Mouse (Mus musculus) heart, embryonic 15.5 days (tissue): ENCODE measurements at regions not wholly inside any gene's neighbourhood (a gene's known extent, or its start where the extent isn't known, plus 50 kb on each side); places are given as distances from the start of the nearest gene placed in this dataset.
A peak's percentile ranks its signal among the peaks of the same experiment; 100 is the strongest.

Source experiments
- ATAC-seq: fragments of 200-750 bp; cut with Nextera tagmentation; replicated peaks from 2 replicates; pipeline ENCODE4 v1.8.0; 2017; ENCODE audit warnings: low read depth, moderate TSS enrichment; ENCODE audit not compliant: insufficient number of reproducible peaks, insufficient read depth, low FRiP score
- H3K27ac ChIP-seq: fragments of 300-500 bp; sonication (generic); 2 replicates; pipeline ENCODE4 v1.5.1; 2015; ENCODE audit warnings: mild to moderate bottlenecking, inconsistent platforms
- H3K27me3 ChIP-seq: fragments of 300-500 bp; sonication (generic); 2 replicates; pipeline ENCODE4 v1.6.1; 2015; ENCODE audit warnings: inconsistent platforms
- H3K36me3 ChIP-seq: fragments of 300-500 bp; sonication (generic); 2 replicates; pipeline ENCODE4 v1.6.1; 2015; ENCODE audit warnings: mild to moderate bottlenecking, inconsistent platforms
- H3K4me1 ChIP-seq: fragments of 300-500 bp; sonication (generic); replicated peaks from 2 replicates; pipeline ENCODE4 v1.6.1; 2015; ENCODE audit warnings: inconsistent platforms
- H3K4me2 ChIP-seq: fragments of 300-500 bp; sonication (generic); 2 replicates; pipeline ENCODE4 v1.6.1; 2015; ENCODE audit warnings: inconsistent platforms, mild to moderate bottlenecking, moderate library complexity
- H3K4me3 ChIP-seq: fragments of 300-500 bp; sonication (generic); 2 replicates; pipeline ENCODE4 v1.5.1; 2015; ENCODE audit warnings: mild to moderate bottlenecking, inconsistent platforms
- H3K9ac ChIP-seq: fragments of 300-500 bp; sonication (generic); 2 replicates; pipeline ENCODE4 v1.6.1; 2015; ENCODE audit warnings: mild to moderate bottlenecking, inconsistent platforms
- H3K9me3 ChIP-seq: fragments of 300-500 bp; sonication (generic); replicated peaks from 2 replicates; pipeline ENCODE4 v1.6.1; 2016; ENCODE audit warnings: inconsistent platforms
- WGBS: fragments of 180-500 bp; shearing (Covaris S2); methylation state at CpG from one replicate; pipeline ENCODE4 v1.1.7; 2015; ENCODE audit warnings: mixed read lengths; 5-methylcytosine and 5-hydroxymethylcytosine counted together

DNA sequence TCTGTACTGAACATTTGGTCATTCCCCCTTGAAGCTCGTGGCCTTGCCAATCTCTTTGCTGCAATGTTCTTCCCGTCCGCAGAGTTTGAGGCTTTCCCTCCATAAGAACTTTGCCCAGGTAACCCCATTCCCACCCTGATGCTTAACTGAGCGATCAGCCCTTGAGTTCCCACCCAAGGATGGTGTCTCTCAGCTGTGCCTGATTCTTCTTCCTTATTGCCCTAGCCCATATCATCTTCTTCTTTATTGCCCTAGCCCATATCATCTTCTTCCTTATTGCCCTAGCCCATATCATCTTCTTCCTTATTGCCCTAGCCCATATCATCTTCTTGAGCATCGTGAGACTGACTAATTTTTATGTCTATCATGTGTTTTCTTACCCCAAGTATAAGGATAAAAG lies 324.4 kb downstream of the Cbln4 start:
- Histone ChIP-seq H3K27ac (no peak overlapping the region), H3K4me3 (no peak overlapping the region), H3K27me3 (no peaks in the 10 kb centered on the region), H3K4me2 (no peak overlapping the region), H3K9ac (no peak overlapping the region), H3K36me3 (no peaks in the 10 kb centered on the region), H3K4me1 (no peaks in the 10 kb centered on the region), H3K9me3 (no peaks in the 10 kb centered on the region)
- ATAC-seq: no peak
- WGBS: 85% methylated on average over 5 of the region's 5 CpGs

GRCm38 (mm10) chr2:171712816-171713570 lies 330.3 kb downstream of the Cbln4 start:
- Histone ChIP-seq H3K4me2 (no peak overlapping the region), H3K27me3 (no peaks in the 10 kb centered on the region), H3K4me3 (no peak overlapping the region), H3K36me3 (no peaks in the 10 kb centered on the region), H3K4me1 (no peaks in the 10 kb centered on the region), H3K9me3 (no peaks in the 10 kb centered on the region), H3K27ac (no peak overlapping the region), H3K9ac (no peak overlapping the region)
- WGBS: 82% methylated on average over 11 of the region's 11 CpGs
- ATAC-seq: no peak

- Histone ChIP-seq H3K9ac (no peak overlapping the region), H3K4me3 (no peak overlapping the region), H3K36me3 (no peaks in the 10 kb centered on the region), H3K27me3 (no peaks in the 10 kb centered on the region), H3K4me1 (no peaks in the 10 kb centered on the region), H3K27ac (no peak overlapping the region), H3K9me3 (no peaks in the 10 kb centered on the region), H3K4me2 (no peak overlapping the region)
- WGBS: 72% methylated on average over 5 of the region's 5 CpGs
- no peak for ATAC-seq
Observed at GRCm38 (mm10) chr2:171693526-171693925, 349.7 kb downstream of the Cbln4 start.

DNA sequence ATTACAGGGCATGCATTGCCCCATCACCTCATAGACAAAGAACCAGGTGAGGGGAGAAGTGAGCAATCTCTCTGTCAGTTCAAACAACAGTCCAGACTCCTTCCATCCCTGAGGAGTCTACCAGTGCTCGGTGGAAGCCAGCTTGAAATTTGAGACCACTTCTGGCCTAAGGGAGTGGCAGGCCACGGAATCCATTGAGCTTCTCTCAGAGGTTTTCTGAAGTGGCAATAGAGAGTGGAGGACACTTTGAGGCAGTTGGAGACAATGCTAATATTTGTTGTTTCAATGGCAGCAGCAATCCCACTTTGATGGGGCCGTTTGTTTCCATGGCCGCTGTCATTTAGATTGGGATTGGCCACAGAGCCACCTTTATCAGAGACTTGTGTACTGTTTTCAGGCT lies 352.5 kb downstream of the Cbln4 start:
- Histone ChIP-seq H3K4me3 (no peak overlapping the region), H3K4me1 (no peaks in the 10 kb centered on the region), H3K27me3 (no peaks in the 10 kb centered on the region), H3K4me2 (no peak overlapping the region), H3K9ac (no peak overlapping the region), H3K9me3 (no peaks in the 10 kb centered on the region), H3K27ac (no peak overlapping the region), H3K36me3 (no peaks in the 10 kb centered on the region)
- no peak for ATAC-seq
- 38% methylated on average over 4 of the region's 4 CpGs for WGBS

GRCm38 (mm10) chr2:171689102-171689501 lies 354.2 kb downstream of the Cbln4 start:
- no peak overlapping the region for H3K4me3 ChIP-seq
- no peak for ATAC-seq
- H3K36me3 ChIP-seq: no peaks in the 10 kb centered on the region
- H3K4me1 ChIP-seq: no peaks in the 10 kb centered on the region
- 20% methylated on average over 4 of the region's 4 CpGs for WGBS
- H3K4me2 ChIP-seq: no peak overlapping the region
- no peak overlapping the region for H3K27ac ChIP-seq
- no peaks in the 10 kb centered on the region for H3K9me3 ChIP-seq
- no peak overlapping the region for H3K9ac ChIP-seq
- H3K27me3 ChIP-seq: no peaks in the 10 kb centered on the region

GRCm38 (mm10) chr2:171677998-171678397 lies 365.3 kb downstream of the Cbln4 start:
- Histone ChIP-seq H3K9me3 (no peaks in the 10 kb centered on the region; the same call in 1 of the 2 replicates), H3K4me3 (no peak overlapping the region), H3K27me3 (no peaks in the 10 kb centered on the region), H3K9ac (no peak overlapping the region), H3K36me3 (no peaks in the 10 kb centered on the region), H3K4me1 (0 out of 2 replicates have a peak, but pooled peaks cover 3% of the 10 kb centered on the region), H3K27ac (peak overlapping the region; percentile 21; the same call in 1 of the 2 replicates), H3K4me2 (no peak overlapping the region)
- 52% methylated on average over 2 of the region's 2 CpGs for WGBS
- ATAC-seq: 0 out of 2 replicates have a peak, but pooled peaks have one; percentile 31

GRCm38 (mm10) chr2:171677128-171677527 lies 366.1 kb downstream of the Cbln4 start:
- no peaks in the 10 kb centered on the region; the same call in 1 of the 2 replicates for H3K9me3 ChIP-seq
- H3K4me2 ChIP-seq: no peak overlapping the region
- no peak overlapping the region for H3K27ac ChIP-seq
- H3K36me3 ChIP-seq: no peaks in the 10 kb centered on the region
- H3K4me3 ChIP-seq: no peak overlapping the region
- H3K27me3 ChIP-seq: no peaks in the 10 kb centered on the region
- no peak for ATAC-seq
- 0 out of 2 replicates have a peak, but pooled peaks cover 3% of the 10 kb centered on the region for H3K4me1 ChIP-seq
- no peak overlapping the region for H3K9ac ChIP-seq
- WGBS: 75% methylated on average over 7 of the region's 7 CpGs

DNA sequence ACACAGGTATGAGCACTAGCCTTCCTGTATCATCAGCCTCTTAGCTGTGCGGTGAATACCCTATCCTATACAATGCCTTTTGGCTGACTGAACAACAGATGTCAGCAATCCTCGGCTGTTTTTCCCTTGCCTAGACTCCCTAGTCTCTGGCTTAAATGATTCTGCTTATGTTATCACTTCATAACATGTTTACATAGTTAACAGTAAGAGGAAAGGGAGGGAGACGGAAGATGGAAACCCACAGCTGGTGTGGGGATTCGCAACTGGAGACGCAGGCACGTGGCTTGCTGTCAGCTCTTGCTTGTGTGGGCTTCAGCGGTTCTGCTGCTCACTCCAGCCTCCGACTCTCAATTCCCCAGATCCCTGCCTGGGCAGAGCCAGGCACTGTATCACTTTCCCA lies 367.2 kb downstream of the Cbln4 start:
- Histone ChIP-seq H3K9me3 (no peaks in the 10 kb centered on the region; the same call in 1 of the 2 replicates), H3K4me3 (no peak overlapping the region), H3K27ac (no peak overlapping the region), H3K4me1 (0 out of 2 replicates have a peak, but pooled peaks cover 3% of the 10 kb centered on the region), H3K27me3 (no peaks in the 10 kb centered on the region), H3K4me2 (no peak overlapping the region), H3K36me3 (no peaks in the 10 kb centered on the region), H3K9ac (no peak overlapping the region)
- WGBS: 40% methylated on average over 8 of the region's 8 CpGs
- peak; percentile 35; the same call in 1 of the 2 replicates for ATAC-seq

- Histone ChIP-seq H3K9ac (no peak overlapping the region), H3K4me1 (0 out of 2 replicates have a peak, but pooled peaks cover 3% of the 10 kb centered on the region), H3K36me3 (no peaks in the 10 kb centered on the region), H3K4me3 (no peak overlapping the region), H3K27me3 (no peaks in the 10 kb centered on the region), H3K9me3 (no peaks in the 10 kb centered on the region; the same call in 1 of the 2 replicates), H3K4me2 (no peak overlapping the region), H3K27ac (no peak overlapping the region)
- no peak for ATAC-seq
- WGBS: 52% methylated on average over 2 of the region's 2 CpGs
Observed at GRCm38 (mm10) chr2:171675411-171675810, 367.9 kb downstream of the Cbln4 start.

- Histone ChIP-seq H3K27ac (no peak overlapping the region), H3K27me3 (no peaks in the 10 kb centered on the region), H3K4me1 (no peaks in the 10 kb centered on the region), H3K36me3 (no peaks in the 10 kb centered on the region), H3K4me2 (no peak overlapping the region), H3K9me3 (no peaks in the 10 kb centered on the region; the same call in 1 of the 2 replicates), H3K9ac (no peak overlapping the region), H3K4me3 (no peak overlapping the region)
- ATAC-seq: no peak
- 71% methylated on average over 8 of the region's 8 CpGs for WGBS
Observed at GRCm38 (mm10) chr2:171670945-171671547, 372.2 kb downstream of the Cbln4 start.

DNA sequence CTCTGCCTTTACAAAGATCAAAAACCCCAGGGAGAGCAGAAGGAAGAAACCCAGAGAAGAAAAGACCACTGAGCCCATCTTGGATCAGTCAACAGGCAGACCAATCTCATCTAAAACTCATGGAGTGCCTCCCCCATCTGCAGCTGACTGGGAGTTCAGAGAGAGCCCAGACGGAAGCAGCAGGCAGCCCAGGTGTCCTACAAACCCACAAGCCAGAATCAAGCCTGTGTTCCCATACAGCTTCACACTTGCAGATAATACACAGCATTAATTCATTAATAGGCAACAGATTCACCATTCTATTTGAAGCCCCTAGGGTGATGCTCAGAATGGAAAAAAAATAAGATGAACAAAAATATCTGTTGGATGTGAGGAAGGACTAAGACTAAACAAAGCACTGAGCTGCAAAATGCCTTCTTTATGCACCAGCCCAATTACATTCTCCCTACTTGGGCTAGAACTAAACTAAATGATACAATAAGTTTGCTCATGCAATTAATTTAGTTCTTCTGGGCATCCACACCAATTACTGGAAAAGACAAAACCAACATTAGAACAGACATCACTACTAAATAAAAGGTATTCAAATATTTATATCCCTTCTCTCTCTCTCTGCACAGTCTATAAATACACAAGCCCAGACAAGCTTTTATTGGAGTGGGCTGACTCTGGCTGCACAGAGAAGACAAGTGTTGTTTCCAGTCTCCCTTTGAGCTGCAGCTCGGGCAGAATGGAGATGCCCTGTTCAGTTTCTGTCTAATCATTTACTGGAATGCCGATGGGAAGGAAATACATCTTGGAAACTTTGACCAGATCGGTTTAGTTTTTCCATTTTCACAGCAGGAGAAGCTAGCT lies 374.2 kb downstream of the Cbln4 start:
- 31% methylated on average over 4 of the region's 4 CpGs for WGBS
- Histone ChIP-seq H3K4me2 (no peak overlapping the region), H3K36me3 (no peaks in the 10 kb centered on the region), H3K27ac (no peak overlapping the region), H3K4me3 (no peak overlapping the region), H3K4me1 (no peaks in the 10 kb centered on the region), H3K9ac (no peak overlapping the region), H3K27me3 (no peaks in the 10 kb centered on the region), H3K9me3 (no peaks in the 10 kb centered on the region; the same call in 1 of the 2 replicates)
- no peak for ATAC-seq
